Mouse (Mus musculus) lung, embryonic 14.5 days (tissue): Measurements from ENCODE around the gene Cgnl1. TPM values are rescaled to one million over a fixed set of nuclear protein-coding genes. Genes with fewer than 3 reads are reported as not detected.
"Not testable (repeated sequence)": the region's sequence is repeated elsewhere in the genome, so short reads cannot be mapped to it uniquely, and the experiment has no call there.

Experiments
- ATAC-seq: fragments of 200-750 bp; cut with Nextera tagmentation; 2 replicates; pipeline ENCODE4 v1.8.0; 2017; ENCODE audit warnings: mild to moderate bottlenecking, moderate TSS enrichment, moderate library complexity; ENCODE audit not compliant: insufficient read depth
- DNase-seq: peaks from one replicate; pipeline ENCODE4 v3.0.0-alpha.2; 2015
- H3K27ac ChIP-seq: fragments of 300-500 bp; sonication (generic); 2 replicates; pipeline ENCODE4 v1.5.1; 2014; ENCODE audit warnings: low read depth, mild to moderate bottlenecking, moderate library complexity
- H3K27me3 ChIP-seq: fragments of 300-500 bp; sonication (generic); 2 replicates; pipeline ENCODE4 v1.6.1; 2014; ENCODE audit warnings: low read length, control low read depth; ENCODE audit not compliant: insufficient read depth
- H3K36me3 ChIP-seq: fragments of 300-500 bp; sonication (generic); 2 replicates; pipeline ENCODE4 v1.6.1; 2014; ENCODE audit warnings: control low read depth; ENCODE audit not compliant: insufficient read depth
- H3K4me1 ChIP-seq: fragments of 300-500 bp; sonication (generic); 2 replicates; pipeline ENCODE4 v1.6.1; 2014; ENCODE audit warnings: antibody characterized with exemption, control low read depth; ENCODE audit not compliant: insufficient read depth
- H3K4me2 ChIP-seq: fragments of 300-500 bp; sonication (generic); 2 replicates; pipeline ENCODE4 v1.6.1; 2014; ENCODE audit warnings: mild to moderate bottlenecking
- H3K4me3 ChIP-seq: fragments of 300-500 bp; sonication (generic); 2 replicates; pipeline ENCODE4 v1.5.1; 2014; ENCODE audit warnings: low read depth, low read length
- H3K9ac ChIP-seq: fragments of 300-500 bp; sonication (generic); 2 replicates; pipeline ENCODE4 v1.6.1; 2014
- H3K9me3 ChIP-seq: fragments of 300-500 bp; sonication (generic); 2 replicates; pipeline ENCODE4 v1.6.1; 2016; ENCODE audit warnings: low read depth, low read length, control low read depth
- CTCF ChIP-seq: IDR thresholded peaks from 2 replicates; pipeline ENCODE4 v1.5.1; 2016; ENCODE audit warnings: antibody characterized with exemption, low read depth
- WGBS: fragments of 180-500 bp; shearing (Covaris S2); extraction: QIAGEN DNeasy Blood & Tissue Kit; methylation state at CpG from one replicate; pipeline ENCODE4 v1.1.7; 2014; 5-methylcytosine and 5-hydroxymethylcytosine counted together
- polyA plus RNA-seq: library from polyadenylated mRNA; unstranded; fragments of >200 nt; fragmentation: Nextera tagmentation; extraction: Ambion mirVana; gene quantifications from 2 replicates; pipeline ENCODE4 v1.2.1, GENCODE M21; 2014

Cgnl1 gene
- polyA plus RNA-seq, 1 experiment from 2014 or later = 19.3 TPM

GRCm38 (mm10) chr9:71628286-71628685, 143.1 kb downstream of the Cgnl1 start:
- Histone ChIP-seq H3K4me3 (no peak overlapping the region), H3K4me2 (no peak overlapping the region), H3K4me1 (0 out of 2 replicates have a peak, but pooled peaks cover 4% of the 10 kb centered on the region), H3K9me3 (no peaks in the 10 kb centered on the region), H3K27ac (no peak overlapping the region), H3K9ac (no peak overlapping the region), H3K27me3 (no peaks in the 10 kb centered on the region), H3K36me3 (peaks cover 20% of the 10 kb centered on the region)
- TF ChIP-seq CTCF = no peak
- no peak for ATAC-seq
- 70% methylated on average over 6 of the region's 6 CpGs for WGBS
- no peak for DNase-seq

- no peak overlapping the region for H3K9ac ChIP-seq
- H3K27me3 ChIP-seq = no peaks in the 10 kb centered on the region
- no peak overlapping the region for H3K4me3 ChIP-seq
- no peak for DNase-seq
- no peak for TF ChIP-seq CTCF
- H3K36me3 ChIP-seq = peaks cover 18% of the 10 kb centered on the region
- H3K9me3 ChIP-seq = no peaks in the 10 kb centered on the region
- H3K27ac ChIP-seq = peak overlapping the region; percentile 75
- 0 out of 2 replicates have a peak, but pooled peaks cover 4% of the 10 kb centered on the region for H3K4me1 ChIP-seq
- ATAC-seq = no peak
- WGBS = 75% methylated on average over 6 of the region's 6 CpGs
- H3K4me2 ChIP-seq = no peak overlapping the region
Observed at GRCm38 (mm10) chr9:71625961-71626360, 145.4 kb downstream of the Cgnl1 start.

GRCm38 (mm10) chr9:71624793-71625495, 146.5 kb downstream of the Cgnl1 start:
- Histone ChIP-seq H3K9ac (no peak overlapping the region), H3K9me3 (no peaks in the 10 kb centered on the region), H3K36me3 (peaks cover 12% of the 10 kb centered on the region), H3K27me3 (no peaks in the 10 kb centered on the region), H3K4me3 (no peak overlapping the region), H3K4me1 (0 out of 2 replicates have a peak, but pooled peaks cover 4% of the 10 kb centered on the region), H3K4me2 (no peak overlapping the region), H3K27ac (peak overlapping the region; percentile 54; the same call in 1 of the 2 replicates)
- DNase-seq (peak; percentile 84), ATAC-seq (peak; percentile 45)
- peak; percentile 77 for TF ChIP-seq CTCF
- WGBS = 36% methylated on average over 10 of the region's 10 CpGs

GRCm38 (mm10) chr9:71623871-71624569, 147.4 kb downstream of the Cgnl1 start:
- Histone ChIP-seq H3K9ac (no peak overlapping the region), H3K4me1 (0 out of 2 replicates have a peak, but pooled peaks cover 4% of the 10 kb centered on the region), H3K4me2 (no peak overlapping the region), H3K27ac (peak overlapping the region; percentile 15; the same call in 1 of the 2 replicates), H3K27me3 (no peaks in the 10 kb centered on the region), H3K4me3 (no peak overlapping the region), H3K36me3 (peaks cover 4% of the 10 kb centered on the region; the same call in 1 of the 2 replicates), H3K9me3 (no peaks in the 10 kb centered on the region)
- WGBS = 32% methylated on average over 4 of the region's 4 CpGs
- ATAC-seq (peak; percentile 61; the same call in 1 of the 2 replicates), DNase-seq (peak; percentile 80)
- peak; percentile 94 for TF ChIP-seq CTCF

GRCm38 (mm10) chr9:71622593-71622992, 148.8 kb downstream of the Cgnl1 start:
- TF ChIP-seq CTCF = no peak
- Histone ChIP-seq H3K9me3 (no peaks in the 10 kb centered on the region), H3K4me3 (no peak overlapping the region), H3K27me3 (no peaks in the 10 kb centered on the region), H3K4me1 (0 out of 2 replicates have a peak, but pooled peaks cover 4% of the 10 kb centered on the region), H3K9ac (no peak overlapping the region), H3K36me3 (no peaks in the 10 kb centered on the region), H3K4me2 (no peak overlapping the region), H3K27ac (no peak overlapping the region)
- DNase-seq (no peak), ATAC-seq (no peak)
- WGBS = 62% methylated on average over 3 of the region's 3 CpGs

- DNase-seq (no peak), ATAC-seq (no peak)
- H3K4me3 ChIP-seq = no peak overlapping the region
- WGBS = 56% methylated on average over 4 of the region's 4 CpGs
- 0 out of 2 replicates have a peak, but pooled peaks cover 4% of the 10 kb centered on the region for H3K4me1 ChIP-seq
- H3K27me3 ChIP-seq = no peaks in the 10 kb centered on the region
- H3K9me3 ChIP-seq = no peaks in the 10 kb centered on the region
- no peak overlapping the region for H3K4me2 ChIP-seq
- no peak overlapping the region for H3K9ac ChIP-seq
- no peak overlapping the region for H3K27ac ChIP-seq
- H3K36me3 ChIP-seq = no peaks in the 10 kb centered on the region
- no peak for TF ChIP-seq CTCF
Observed at GRCm38 (mm10) chr9:71621968-71622367, 149.4 kb downstream of the Cgnl1 start.

GRCm38 (mm10) chr9:71620116-71620515, 151.3 kb downstream of the Cgnl1 start:
- H3K4me2 ChIP-seq, ATAC-seq: not testable (repeated sequence)
- WGBS = 88% methylated on average over 5 of the region's 5 CpGs

More at GRCm38 (mm10) chr9:71620116-71620515, 151.3 kb downstream of the Cgnl1 start:
- not testable (repeated sequence) for H3K36me3 ChIP-seq, H3K9ac ChIP-seq, H3K27ac ChIP-seq, H3K9me3 ChIP-seq, DNase-seq, H3K4me3 ChIP-seq, H3K27me3 ChIP-seq, H3K4me1 ChIP-seq
